Mouse (Mus musculus): ENCODE measurements around the gene Mepce.

DNA sequence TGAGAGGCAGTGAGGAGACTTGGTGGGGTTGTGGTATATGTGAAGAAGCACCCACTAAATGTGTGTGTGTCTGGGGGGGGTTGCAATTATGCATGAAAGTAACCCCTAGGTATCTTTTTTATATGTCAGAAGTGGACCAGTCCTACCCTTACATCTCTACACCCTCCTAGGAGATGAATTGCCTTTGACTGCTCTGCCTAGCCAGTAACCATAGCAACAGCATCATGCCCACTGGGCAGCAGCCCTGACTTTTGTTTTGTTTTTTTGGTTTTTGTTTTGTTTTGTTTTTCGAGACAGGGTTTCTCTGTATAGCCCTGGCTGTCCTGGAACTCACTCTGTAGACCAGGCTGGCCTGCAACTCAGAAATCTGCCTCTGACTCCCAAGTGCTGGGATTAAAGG is 19.0 kb downstream of the Mepce start:
- TF ChIP-seq GATA1 (IDR thresholded peaks at IDR 0.05; ENCODE audit: borderline replicate concordance, low read length) = no peak
- TF ChIP-seq FLI1 (IDR thresholded peaks at IDR 0.05; ENCODE audit: low read length) = no peak

Data from megakaryocyte, embryonic 14.5 days (primary cell).